Mouse (Mus musculus) erythroid progenitor cell, adult 5-6 weeks (primary cell): Measurements from ENCODE around the gene Obp1b. TPM values are rescaled to one million over a fixed set of nuclear protein-coding genes. Genes with fewer than 3 reads are reported as not detected.
"Not testable (repeated sequence)": the region's sequence is repeated elsewhere in the genome, so short reads cannot be mapped to it uniquely, and the experiment has no call there.

ENCODE experiments used
- ATAC-seq: replicated peaks from 2 replicates; pipeline ENCODE4 v1.8.0; 2016; ENCODE audit warnings: moderate number of reproducible peaks, mild to moderate bottlenecking, moderate TSS enrichment, inconsistent platforms; ENCODE audit not compliant: poor library complexity, low FRiP score, severe bottlenecking
- total RNA-seq, 2 experiments: library from RNA; stranded (forward) in 1 of 2; stranded (reverse) in 1 of 2; fragments of 150-400 nt in 1 of 2; fragments of 186-747, 209-891 nt in 1 of 2; gene quantifications; 2 replicates each; pipeline versions ENCODE4 v1.2.3 to v1.2.4; 2015 to 2017; ENCODE audit warnings: low replicate concordance in 2 of 2

Gene Obp1b
- total RNA-seq (2015; ENCODE audit: low replicate concordance) = not detected in 2 replicates
- not detected in 2 replicates for total RNA-seq (2017; ENCODE audit: low replicate concordance)

GRCm38 (mm10) chrX:78186477-78186876, at the start of gene Obp1b:
TSS of gene Obp1b (plus strand) at chrX:78186777.
- ATAC-seq = not testable (repeated sequence)

- ATAC-seq = not testable (repeated sequence)
These were observed 15.6 kb downstream of the Obp1b start for GRCm38 (mm10) chrX:78202220-78202619.

- ATAC-seq = no peak
These were observed 16.3 kb downstream of the Obp1b start for GRCm38 (mm10) chrX:78202829-78203228.

Other genes with a start within 250 kb of the Obp1b start
- not detected in 2 replicates for gene Obp1a, start 95.4 kb upstream of the Obp1b start, total RNA-seq (2015; ENCODE audit: low replicate concordance)
- not detected in 2 replicates for gene Obp1a, start 95.4 kb upstream of the Obp1b start, total RNA-seq (2017; ENCODE audit: low replicate concordance)
- not detected in 2 replicates for gene Gm5938, start 61.3 kb upstream of the Obp1b start, total RNA-seq (2015; ENCODE audit: low replicate concordance)
- not detected in 2 replicates for gene Gm5938, start 61.3 kb upstream of the Obp1b start, total RNA-seq (2017; ENCODE audit: low replicate concordance)
- gene Gm14743, start 59.1 kb downstream of the Obp1b start, total RNA-seq (2015; ENCODE audit: low replicate concordance) = not detected in 2 replicates
- not detected in 2 replicates for gene Gm14743, start 59.1 kb downstream of the Obp1b start, total RNA-seq (2017; ENCODE audit: low replicate concordance)
- gene 4930480E11Rik, start 182.9 kb downstream of the Obp1b start, total RNA-seq (2015; ENCODE audit: low replicate concordance) = not detected in 2 replicates
- gene 4930480E11Rik, start 182.9 kb downstream of the Obp1b start, total RNA-seq (2017; ENCODE audit: low replicate concordance) = not detected in 2 replicates